Mouse (Mus musculus): ENCODE measurements around the gene Gprc5b.

Gene Gprc5b

GRCm38 (mm10) chr7:118995007-118995406, at the start of gene Gprc5b:
Gene Gprc5b, minus strand, starts transcription at chr7:118995211.
- DNase-seq (ENCODE audit: low spot score) = peak; percentile 90

GRCm38 (mm10) chr7:119041502-119041901, 46.5 kb upstream of the Gprc5b start:
- DNase-seq (ENCODE audit: low spot score) = no peak

- no peak for DNase-seq (ENCODE audit: low spot score)
Measured at GRCm38 (mm10) chr7:119037581-119037980, 42.6 kb upstream of the Gprc5b start.

GRCm38 (mm10) chr7:119034243-119034961, 39.4 kb upstream of the Gprc5b start:
- DNase-seq (ENCODE audit: low spot score) = no peak

- peak; percentile 16 for DNase-seq (ENCODE audit: low spot score)
Measured at GRCm38 (mm10) chr7:119023394-119023921, 28.4 kb upstream of the Gprc5b start.

- DNase-seq (ENCODE audit: low spot score) = peak; percentile 15
Measured at GRCm38 (mm10) chr7:119022238-119023156, 27.5 kb upstream of the Gprc5b start.

GRCm38 (mm10) chr7:119019537-119019936, 24.5 kb upstream of the Gprc5b start:
- DNase-seq (ENCODE audit: low spot score) = no peak

GRCm38 (mm10) chr7:119015736-119016135, 20.7 kb upstream of the Gprc5b start:
- DNase-seq (ENCODE audit: low spot score) = no peak

GRCm38 (mm10) chr7:119010854-119011529, 16.0 kb upstream of the Gprc5b start:
- DNase-seq (ENCODE audit: low spot score) = peak; percentile 73

- no peak for DNase-seq (ENCODE audit: low spot score)
Measured at GRCm38 (mm10) chr7:119002501-119002900, 7.5 kb upstream of the Gprc5b start.

- no peak for DNase-seq (ENCODE audit: low spot score)
Measured at GRCm38 (mm10) chr7:119001965-119002364, 7.0 kb upstream of the Gprc5b start.

- no peak for DNase-seq (ENCODE audit: low spot score)
Measured at GRCm38 (mm10) chr7:118999857-119000256, 4.8 kb upstream of the Gprc5b start.

GRCm38 (mm10) chr7:118996137-118996837, 1.3 kb upstream of the Gprc5b start:
- DNase-seq (ENCODE audit: low spot score) = peak; percentile 71

GRCm38 (mm10) chr7:118995671-118996070, 660 bp upstream of the Gprc5b start:
- DNase-seq (ENCODE audit: low spot score) = no peak

- DNase-seq (ENCODE audit: low spot score) = peak; percentile 19
Measured at GRCm38 (mm10) chr7:118994231-118994842, 674 bp downstream of the Gprc5b start.

- DNase-seq (ENCODE audit: low spot score) = no peak
Measured at GRCm38 (mm10) chr7:118993597-118994230, 1.3 kb downstream of the Gprc5b start.

GRCm38 (mm10) chr7:118992623-118993405, 2.2 kb downstream of the Gprc5b start:
- no peak for DNase-seq (ENCODE audit: low spot score)

- DNase-seq (ENCODE audit: low spot score) = no peak
Measured at GRCm38 (mm10) chr7:118992080-118992560, 2.9 kb downstream of the Gprc5b start.

GRCm38 (mm10) chr7:118991341-118991884, 3.6 kb downstream of the Gprc5b start:
- no peak for DNase-seq (ENCODE audit: low spot score)
